Mouse (Mus musculus): ENCODE results near the gene Ttc24. TPM values are rescaled to one million over a fixed set of nuclear protein-coding genes. Genes with fewer than 3 reads are reported as not detected.

The Ttc24 gene
- polyA plus RNA-seq (2015; fragmentation: Nextera tagmentation; extraction: Ambion mirVana), result not detected in 2 replicates

- Histone ChIP-seq H3K4me3 (no peak within 1 kb of the TSS), H3K9ac (no peak within 1 kb of the TSS), H3K27ac (replicated peaks) (no peak within 1 kb of the TSS), H3K9me3 (no peaks in the 10 kb centered on the region), H3K4me1 (replicated peaks) (peaks cover 17% of the 10 kb centered on the region), H3K4me2 (no peak within 1 kb of the TSS), H3K36me3 (no peaks in the 10 kb centered on the region), H3K27me3 (no peaks in the 10 kb centered on the region)
- 83% methylated on average over 4 of the region's 4 CpGs for WGBS
- ATAC-seq (ENCODE audit: low FRiP score, low read depth), result no peak
These were observed at the start of gene Ttc24 for GRCm38 (mm10) chr3:88078204-88078603. Gene Ttc24, minus strand, starts transcription at chr3:88078304.

GRCm38 (mm10) chr3:88127636-88128035 is 49.5 kb upstream of the Ttc24 start:
- Histone ChIP-seq H3K9ac (no peak overlapping the region), H3K4me1 (replicated peaks) (no peaks in the 10 kb centered on the region), H3K9me3 (no peaks in the 10 kb centered on the region), H3K36me3 (no peaks in the 10 kb centered on the region), H3K4me2 (no peak overlapping the region), H3K4me3 (no peak overlapping the region), H3K27me3 (no peaks in the 10 kb centered on the region), H3K27ac (replicated peaks) (no peak overlapping the region)
- 73% methylated on average over 3 of the region's 3 CpGs for WGBS
- ATAC-seq (ENCODE audit: low FRiP score, low read depth), result no peak

- H3K4me1 ChIP-seq (replicated peaks), result no peaks in the 10 kb centered on the region
- H3K4me3 ChIP-seq, result no peak overlapping the region
- no peaks in the 10 kb centered on the region for H3K27me3 ChIP-seq
- no peak overlapping the region for H3K27ac ChIP-seq (replicated peaks)
- no peaks in the 10 kb centered on the region for H3K36me3 ChIP-seq
- H3K9me3 ChIP-seq, result no peaks in the 10 kb centered on the region
- H3K4me2 ChIP-seq, result no peak overlapping the region
- no peak for ATAC-seq (ENCODE audit: low FRiP score, low read depth)
- H3K9ac ChIP-seq, result no peak overlapping the region
- WGBS, result 87% methylated on average over 7 of the region's 7 CpGs
These were observed 48.1 kb upstream of the Ttc24 start for GRCm38 (mm10) chr3:88126181-88126580.

GRCm38 (mm10) chr3:88125195-88125594 is 47.1 kb upstream of the Ttc24 start:
- no peaks in the 10 kb centered on the region for H3K9me3 ChIP-seq
- H3K27ac ChIP-seq (replicated peaks), result no peak overlapping the region
- WGBS, result 80% methylated on average over 4 of the region's 4 CpGs
- H3K4me1 ChIP-seq (replicated peaks), result no peaks in the 10 kb centered on the region
- no peak overlapping the region for H3K4me3 ChIP-seq
- H3K36me3 ChIP-seq, result no peaks in the 10 kb centered on the region
- H3K27me3 ChIP-seq, result no peaks in the 10 kb centered on the region
- H3K9ac ChIP-seq, result no peak overlapping the region
- H3K4me2 ChIP-seq, result no peak overlapping the region
- no peak for ATAC-seq (ENCODE audit: low FRiP score, low read depth)

- WGBS, result 72% methylated on average over 14 of the region's 14 CpGs
- no peak for ATAC-seq (ENCODE audit: low FRiP score, low read depth)
- H3K4me2 ChIP-seq, result no peak overlapping the region
These were observed 43.3 kb upstream of the Ttc24 start for GRCm38 (mm10) chr3:88121164-88122131.

GRCm38 (mm10) chr3:88120117-88120651 is 42.1 kb upstream of the Ttc24 start:
- H3K36me3 ChIP-seq, result no peaks in the 10 kb centered on the region
- WGBS, result 93% methylated on average over 19 of the region's 19 CpGs
- H3K27me3 ChIP-seq, result no peaks in the 10 kb centered on the region
- ATAC-seq (ENCODE audit: low FRiP score, low read depth), result no peak
- no peak overlapping the region for H3K4me2 ChIP-seq
- H3K9me3 ChIP-seq, result no peaks in the 10 kb centered on the region
- H3K4me1 ChIP-seq (replicated peaks), result no peaks in the 10 kb centered on the region
- no peak overlapping the region for H3K27ac ChIP-seq (replicated peaks)
- no peak overlapping the region for H3K4me3 ChIP-seq
- no peak overlapping the region for H3K9ac ChIP-seq

More at GRCm38 (mm10) chr3:88121164-88122131, 43.3 kb upstream of the Ttc24 start:
- H3K9me3 ChIP-seq, result no peaks in the 10 kb centered on the region
- no peaks in the 10 kb centered on the region for H3K36me3 ChIP-seq
- no peak overlapping the region for H3K9ac ChIP-seq
- H3K27me3 ChIP-seq, result no peaks in the 10 kb centered on the region
- no peak overlapping the region for H3K4me3 ChIP-seq
- no peaks in the 10 kb centered on the region for H3K4me1 ChIP-seq (replicated peaks)
- H3K27ac ChIP-seq (replicated peaks), result no peak overlapping the region

- H3K36me3 ChIP-seq, result no peaks in the 10 kb centered on the region
- no peak overlapping the region for H3K9ac ChIP-seq
- no peaks in the 10 kb centered on the region for H3K4me1 ChIP-seq (replicated peaks)
- H3K4me2 ChIP-seq, result no peak overlapping the region
- WGBS, result 98% methylated on average over 12 of the region's 12 CpGs
- no peak overlapping the region for H3K4me3 ChIP-seq
- no peak for ATAC-seq (ENCODE audit: low FRiP score, low read depth)
- no peaks in the 10 kb centered on the region for H3K27me3 ChIP-seq
- no peak overlapping the region for H3K27ac ChIP-seq (replicated peaks)
- H3K9me3 ChIP-seq, result no peaks in the 10 kb centered on the region
These were observed 36.3 kb upstream of the Ttc24 start for GRCm38 (mm10) chr3:88114396-88114795.

- Histone ChIP-seq H3K4me1 (replicated peaks) (no peaks in the 10 kb centered on the region), H3K4me3 (no peak overlapping the region), H3K4me2 (no peak overlapping the region), H3K9ac (no peak overlapping the region), H3K9me3 (no peaks in the 10 kb centered on the region), H3K27ac (replicated peaks) (no peak overlapping the region), H3K27me3 (no peaks in the 10 kb centered on the region), H3K36me3 (no peaks in the 10 kb centered on the region)
- WGBS, result 92% methylated on average over 6 of the region's 6 CpGs
- no peak for ATAC-seq (ENCODE audit: low FRiP score, low read depth)
These were observed 31.0 kb upstream of the Ttc24 start for GRCm38 (mm10) chr3:88109126-88109525.

- H3K27ac ChIP-seq (replicated peaks), result no peak overlapping the region
- 81% methylated on average over 4 of the region's 4 CpGs for WGBS
- H3K9me3 ChIP-seq, result no peaks in the 10 kb centered on the region
- no peaks in the 10 kb centered on the region for H3K27me3 ChIP-seq
- no peak for ATAC-seq (ENCODE audit: low FRiP score, low read depth)
- H3K4me2 ChIP-seq, result no peak overlapping the region
- no peaks in the 10 kb centered on the region for H3K4me1 ChIP-seq (replicated peaks)
- H3K9ac ChIP-seq, result no peak overlapping the region
- H3K4me3 ChIP-seq, result no peak overlapping the region
- H3K36me3 ChIP-seq, result no peaks in the 10 kb centered on the region
These were observed 28.0 kb upstream of the Ttc24 start for GRCm38 (mm10) chr3:88106126-88106525.

GRCm38 (mm10) chr3:88102611-88103010 is 24.5 kb upstream of the Ttc24 start:
- no peak overlapping the region for H3K27ac ChIP-seq (replicated peaks)
- H3K9me3 ChIP-seq, result no peaks in the 10 kb centered on the region
- no peaks in the 10 kb centered on the region for H3K36me3 ChIP-seq
- 77% methylated on average over 6 of the region's 6 CpGs for WGBS
- H3K9ac ChIP-seq, result no peak overlapping the region
- H3K4me2 ChIP-seq, result no peak overlapping the region
- ATAC-seq (ENCODE audit: low FRiP score, low read depth), result no peak
- no peaks in the 10 kb centered on the region for H3K4me1 ChIP-seq (replicated peaks)
- no peak overlapping the region for H3K4me3 ChIP-seq
- H3K27me3 ChIP-seq, result no peaks in the 10 kb centered on the region

GRCm38 (mm10) chr3:88102196-88102595 is 24.1 kb upstream of the Ttc24 start:
- Histone ChIP-seq H3K36me3 (no peaks in the 10 kb centered on the region), H3K9ac (no peak overlapping the region), H3K4me1 (replicated peaks) (no peaks in the 10 kb centered on the region), H3K27me3 (no peaks in the 10 kb centered on the region), H3K9me3 (no peaks in the 10 kb centered on the region), H3K4me3 (no peak overlapping the region), H3K4me2 (no peak overlapping the region), H3K27ac (replicated peaks) (no peak overlapping the region)
- no peak for ATAC-seq (ENCODE audit: low FRiP score, low read depth)
- WGBS, result 92% methylated on average over 6 of the region's 6 CpGs

- WGBS, result 95% methylated on average over 7 of the region's 7 CpGs
- H3K4me3 ChIP-seq, result no peak overlapping the region
- H3K9me3 ChIP-seq, result no peaks in the 10 kb centered on the region
- no peak for ATAC-seq (ENCODE audit: low FRiP score, low read depth)
- H3K27ac ChIP-seq (replicated peaks), result no peak overlapping the region
- no peak overlapping the region for H3K9ac ChIP-seq
- no peaks in the 10 kb centered on the region for H3K36me3 ChIP-seq
- H3K4me1 ChIP-seq (replicated peaks), result no peaks in the 10 kb centered on the region
- H3K27me3 ChIP-seq, result no peaks in the 10 kb centered on the region
- H3K4me2 ChIP-seq, result no peak overlapping the region
These were observed 23.6 kb upstream of the Ttc24 start for GRCm38 (mm10) chr3:88101736-88102135.
